In genomic region chr15:95883559-95883958, GRCm38 (mm10) we compare ENCODE assay signal across 11 mouse cellular contexts.
A peak's percentile ranks its signal among the peaks of the same experiment; 100 is the strongest.
DNase-seq lines count a peak whose midpoint lies in the region; ATAC-seq lines count a peak whose summit lies in the region.
"Had no signal": no experiment of that assay in that cellular context is flagged by ENCODE, and none has a peak within 500 bp of the region (broad histone marks: within the 10 kb centered on the region; RNA-seq: fewer than 3 reads in every experiment).

No protein-coding gene starts in this region.

- DNase-seq in heart, adult 18-20 months = no peak
- peak; percentile 87 for DNase-seq in MEL-GATA-1-ER (ENCODE audit: extremely low read depth, low read depth)
- DNase-seq in embryo, embryonic 10 days (ENCODE audit: low spot score) = no peak
- no peak for DNase-seq in kidney, adult 18-20 months
- no peak for DNase-seq in B cell, adult 2 months
- DNase-seq: lung, adult 18-20 months had no signal

- no peak overlapping the region for H3K9ac ChIP-seq in heart, embryonic 12.5 days
- H3K9ac ChIP-seq: hindbrain, embryonic 12.5 days had no signal

- WGBS in heart, embryonic 12.5 days = 19% methylated on average over 6 of the region's 6 CpGs

- no peak overlapping the region for H3K4me3 ChIP-seq in heart, embryonic 12.5 days
- H3K4me3 ChIP-seq: hindbrain, embryonic 12.5 days; left cerebral cortex, adult 2 months had no signal

- H3K36me3 ChIP-seq in heart, embryonic 12.5 days = no peaks in the 10 kb centered on the region
- H3K36me3 ChIP-seq: hindbrain, embryonic 12.5 days had no signal

- H3K27me3 ChIP-seq in heart, embryonic 12.5 days (replicated peaks) = no peaks in the 10 kb centered on the region
- H3K27me3 ChIP-seq: hindbrain, embryonic 12.5 days had no signal

- H3K4me1 ChIP-seq in heart, embryonic 12.5 days (replicated peaks) = peaks cover 68% of the 10 kb centered on the region

- H3K4me2 ChIP-seq in heart, embryonic 12.5 days = no peak overlapping the region
- H3K4me2 ChIP-seq: hindbrain, embryonic 12.5 days had no signal

- peak overlapping the region; percentile 44; the same call in 1 of the 2 replicates for H3K27ac ChIP-seq in heart, embryonic 12.5 days (ENCODE audit: poor library complexity, severe bottlenecking)
- H3K27ac ChIP-seq: hindbrain, embryonic 12.5 days; left cerebral cortex, adult 2 months had no signal

- peak; percentile 89 for ATAC-seq in heart, embryonic 12.5 days (ENCODE audit: insufficient number of reproducible peaks, low FRiP score)
- peak; percentile 15 for ATAC-seq in granulocyte monocyte progenitor cell, adult 5-6 weeks (replicated peaks; ENCODE audit: poor library complexity, severe bottlenecking)
- ATAC-seq in megakaryocyte-erythroid progenitor cell, adult 5-6 weeks (replicated peaks; ENCODE audit: low FRiP score, low TSS enrichment, poor library complexity, severe bottlenecking) = peak; percentile 86

- H3K9me3 ChIP-seq in heart, embryonic 12.5 days (replicated peaks) = no peaks in the 10 kb centered on the region
- H3K9me3 ChIP-seq: hindbrain, embryonic 12.5 days had no signal

Comparison
In these comparisons a context has a peak if more than half of its experiments do, and no peak if none do; other contexts are left out.
1. ATAC-seq: peak in every context shown above with its lines; median percentile 89 in heart, embryonic 12.5 days; 86 in megakaryocyte-erythroid progenitor cell, adult 5-6 weeks; 15 in granulocyte monocyte progenitor cell, adult 5-6 weeks.